Mouse (Mus musculus) heart, embryonic 10.5 days (tissue): ENCODE measurements at regions not wholly inside any gene's neighbourhood (a gene's known extent, or its start where the extent isn't known, plus 50 kb on each side); places are given as distances from the start of the nearest gene placed in this dataset.

Experiments
- DNase-seq: peaks from one replicate; pipeline ENCODE4 v3.0.0-alpha.2; 2017; ENCODE audit warnings: low spot score
- H3K27ac ChIP-seq: fragments of 300-500 bp; sonication (generic); 2 replicates; pipeline ENCODE4 v1.5.1; 2016; ENCODE audit warnings: mild to moderate bottlenecking
- H3K27me3 ChIP-seq: fragments of 300-500 bp; sonication (generic); 2 replicates; pipeline ENCODE4 v1.6.1; 2016; ENCODE audit warnings: mild to moderate bottlenecking; ENCODE audit not compliant: poor library complexity, insufficient read depth, severe bottlenecking
- H3K36me3 ChIP-seq: fragments of 300-500 bp; sonication (generic); 2 replicates; pipeline ENCODE4 v1.6.1; 2016; ENCODE audit warnings: mild to moderate bottlenecking, moderate library complexity
- H3K4me1 ChIP-seq: fragments of 300-500 bp; sonication (generic); 2 replicates; pipeline ENCODE4 v1.6.1; 2016; ENCODE audit warnings: mild to moderate bottlenecking
- H3K4me3 ChIP-seq: fragments of 300-500 bp; sonication (generic); 2 replicates; pipeline ENCODE4 v1.5.1; 2016; ENCODE audit warnings: mild to moderate bottlenecking, moderate library complexity
- H3K9me3 ChIP-seq: fragments of 300-500 bp; sonication (generic); 2 replicates; pipeline ENCODE4 v1.6.1; 2016; ENCODE audit warnings: mild to moderate bottlenecking, moderate library complexity
- WGBS: fragments of 180-500 bp; shearing (Covaris S2); methylation state at CpG from one replicate; pipeline ENCODE4 v1.1.7; 2016; 5-methylcytosine and 5-hydroxymethylcytosine counted together

GRCm38 (mm10) chr2:128334757-128335500 lies 209.1 kb downstream of the Bcl2l11 start:
- H3K4me3 ChIP-seq: no peak overlapping the region
- no peaks in the 10 kb centered on the region for H3K27me3 ChIP-seq
- H3K9me3 ChIP-seq: no peaks in the 10 kb centered on the region
- H3K4me1 ChIP-seq: peaks cover 57% of the 10 kb centered on the region
- 30% methylated on average over 7 of the region's 7 CpGs for WGBS
- 0 out of 2 replicates have a peak overlapping the region, but pooled peaks have one; percentile 17 for H3K27ac ChIP-seq
- DNase-seq: peak; percentile 52
- H3K36me3 ChIP-seq: no peaks in the 10 kb centered on the region

GRCm38 (mm10) chr2:128337192-128337591 lies 211.4 kb downstream of the Bcl2l11 start:
- Histone ChIP-seq H3K9me3 (no peaks in the 10 kb centered on the region), H3K36me3 (no peaks in the 10 kb centered on the region), H3K4me3 (no peak overlapping the region), H3K4me1 (peaks cover 70% of the 10 kb centered on the region), H3K27ac (peak overlapping the region; percentile 2; the same call in 1 of the 2 replicates), H3K27me3 (no peaks in the 10 kb centered on the region)
- DNase-seq: no peak

- WGBS: 90% methylated on average over 5 of the region's 5 CpGs
- Histone ChIP-seq H3K27me3 (no peaks in the 10 kb centered on the region), H3K4me1 (peaks cover 74% of the 10 kb centered on the region), H3K27ac (peak overlapping the region; percentile 81), H3K36me3 (no peaks in the 10 kb centered on the region), H3K9me3 (no peaks in the 10 kb centered on the region), H3K4me3 (no peak overlapping the region)
- no peak for DNase-seq
Observed at GRCm38 (mm10) chr2:128337791-128338190, 212.0 kb downstream of the Bcl2l11 start.

- H3K36me3 ChIP-seq: no peaks in the 10 kb centered on the region
- no peak for DNase-seq
- 46% methylated on average over 4 of the region's 4 CpGs for whole genome bisulfite sequencing
- peak overlapping the region; percentile 81 for H3K27ac ChIP-seq
- no peaks in the 10 kb centered on the region for H3K9me3 ChIP-seq
- peaks cover 70% of the 10 kb centered on the region for H3K4me1 ChIP-seq
- no peaks in the 10 kb centered on the region for H3K27me3 ChIP-seq
- H3K4me3 ChIP-seq: no peak overlapping the region
Observed at GRCm38 (mm10) chr2:128338474-128338873, 212.6 kb downstream of the Bcl2l11 start.

- WGBS: 19% methylated on average over 8 of the region's 8 CpGs
- DNase-seq: no peak
- Histone ChIP-seq H3K4me3 (no peak overlapping the region), H3K27me3 (no peaks in the 10 kb centered on the region), H3K36me3 (no peaks in the 10 kb centered on the region), H3K27ac (peak overlapping the region; percentile 81), H3K4me1 (peaks cover 63% of the 10 kb centered on the region), H3K9me3 (no peaks in the 10 kb centered on the region)
Observed at GRCm38 (mm10) chr2:128339061-128339642, 213.3 kb downstream of the Bcl2l11 start.

GRCm38 (mm10) chr2:128339643-128340487 lies 214.0 kb downstream of the Bcl2l11 start:
- Histone ChIP-seq H3K36me3 (no peaks in the 10 kb centered on the region), H3K9me3 (no peaks in the 10 kb centered on the region), H3K4me3 (no peak overlapping the region), H3K4me1 (peaks cover 59% of the 10 kb centered on the region), H3K27me3 (no peaks in the 10 kb centered on the region), H3K27ac (peak overlapping the region; percentile 67)
- DNase-seq: no peak
- WGBS: 44% methylated on average over 19 of the region's 19 CpGs

GRCm38 (mm10) chr2:128340631-128341240 lies 214.9 kb downstream of the Bcl2l11 start:
- H3K9me3 ChIP-seq: no peaks in the 10 kb centered on the region
- WGBS: 86% methylated on average over 5 of the region's 5 CpGs
- DNase-seq: no peak
- peak overlapping the region; percentile 67 for H3K27ac ChIP-seq
- H3K4me3 ChIP-seq: no peak overlapping the region
- peaks cover 55% of the 10 kb centered on the region for H3K4me1 ChIP-seq
- H3K36me3 ChIP-seq: no peaks in the 10 kb centered on the region
- H3K27me3 ChIP-seq: no peaks in the 10 kb centered on the region

GRCm38 (mm10) chr2:128342212-128342611 lies 216.4 kb downstream of the Bcl2l11 start:
- no peaks in the 10 kb centered on the region for H3K36me3 ChIP-seq
- no peaks in the 10 kb centered on the region for H3K27me3 ChIP-seq
- no peak overlapping the region for H3K4me3 ChIP-seq
- peaks cover 54% of the 10 kb centered on the region for H3K4me1 ChIP-seq
- H3K9me3 ChIP-seq: no peaks in the 10 kb centered on the region
- H3K27ac ChIP-seq: 0 out of 2 replicates have a peak overlapping the region, but pooled peaks have one; percentile 16
- no peak for DNase-seq
- 65% methylated on average over 9 of the region's 9 CpGs for WGBS

- Histone ChIP-seq H3K27ac (no peak overlapping the region), H3K36me3 (no peaks in the 10 kb centered on the region), H3K4me3 (no peak overlapping the region), H3K27me3 (no peaks in the 10 kb centered on the region), H3K4me1 (peaks cover 21% of the 10 kb centered on the region; the same call in 1 of the 2 replicates), H3K9me3 (no peaks in the 10 kb centered on the region)
- WGBS: 66% methylated on average over 11 of the region's 11 CpGs
- DNase-seq: no peak
Observed at GRCm38 (mm10) chr2:128345557-128345956, 219.7 kb downstream of the Bcl2l11 start.

- peaks cover 9% of the 10 kb centered on the region; the same call in 1 of the 2 replicates for H3K4me1 ChIP-seq
- no peak for DNase-seq
- 69% methylated on average over 2 of the region's 2 CpGs for WGBS
- H3K36me3 ChIP-seq: no peaks in the 10 kb centered on the region
- no peaks in the 10 kb centered on the region for H3K27me3 ChIP-seq
- H3K9me3 ChIP-seq: no peaks in the 10 kb centered on the region
- no peak overlapping the region for H3K4me3 ChIP-seq
- H3K27ac ChIP-seq: no peak overlapping the region
Observed at GRCm38 (mm10) chr2:128348556-128348955, 222.7 kb downstream of the Bcl2l11 start.

GRCm38 (mm10) chr2:128351405-128351804 lies 225.6 kb downstream of the Bcl2l11 start:
- 88% methylated on average over 16 of the region's 16 CpGs for WGBS
- Histone ChIP-seq H3K4me3 (no peak overlapping the region), H3K27me3 (no peaks in the 10 kb centered on the region), H3K36me3 (no peaks in the 10 kb centered on the region), H3K4me1 (no peaks in the 10 kb centered on the region), H3K27ac (no peak overlapping the region), H3K9me3 (no peaks in the 10 kb centered on the region)
- DNase-seq: no peak

GRCm38 (mm10) chr2:128352533-128352932 lies 226.7 kb downstream of the Bcl2l11 start:
- no peak for DNase-seq
- no peaks in the 10 kb centered on the region for H3K9me3 ChIP-seq
- 85% methylated on average over 1 of the region's 1 CpGs for WGBS

More at GRCm38 (mm10) chr2:128352533-128352932, 226.7 kb downstream of the Bcl2l11 start:
- Histone ChIP-seq H3K4me1 (no peaks in the 10 kb centered on the region), H3K36me3 (no peaks in the 10 kb centered on the region), H3K27me3 (no peaks in the 10 kb centered on the region), H3K27ac (no peak overlapping the region), H3K4me3 (no peak overlapping the region)
